Mouse (Mus musculus): ENCODE measurements around the gene Ksr2. TPM values are rescaled to one million over a fixed set of nuclear protein-coding genes. Genes with fewer than 3 reads are reported as not detected.
A peak's percentile ranks its signal among the peaks of the same experiment; 100 is the strongest.

The Ksr2 gene
- polyA plus RNA-seq, 1 experiment from 2014 or later, result 7.1 TPM

DNA sequence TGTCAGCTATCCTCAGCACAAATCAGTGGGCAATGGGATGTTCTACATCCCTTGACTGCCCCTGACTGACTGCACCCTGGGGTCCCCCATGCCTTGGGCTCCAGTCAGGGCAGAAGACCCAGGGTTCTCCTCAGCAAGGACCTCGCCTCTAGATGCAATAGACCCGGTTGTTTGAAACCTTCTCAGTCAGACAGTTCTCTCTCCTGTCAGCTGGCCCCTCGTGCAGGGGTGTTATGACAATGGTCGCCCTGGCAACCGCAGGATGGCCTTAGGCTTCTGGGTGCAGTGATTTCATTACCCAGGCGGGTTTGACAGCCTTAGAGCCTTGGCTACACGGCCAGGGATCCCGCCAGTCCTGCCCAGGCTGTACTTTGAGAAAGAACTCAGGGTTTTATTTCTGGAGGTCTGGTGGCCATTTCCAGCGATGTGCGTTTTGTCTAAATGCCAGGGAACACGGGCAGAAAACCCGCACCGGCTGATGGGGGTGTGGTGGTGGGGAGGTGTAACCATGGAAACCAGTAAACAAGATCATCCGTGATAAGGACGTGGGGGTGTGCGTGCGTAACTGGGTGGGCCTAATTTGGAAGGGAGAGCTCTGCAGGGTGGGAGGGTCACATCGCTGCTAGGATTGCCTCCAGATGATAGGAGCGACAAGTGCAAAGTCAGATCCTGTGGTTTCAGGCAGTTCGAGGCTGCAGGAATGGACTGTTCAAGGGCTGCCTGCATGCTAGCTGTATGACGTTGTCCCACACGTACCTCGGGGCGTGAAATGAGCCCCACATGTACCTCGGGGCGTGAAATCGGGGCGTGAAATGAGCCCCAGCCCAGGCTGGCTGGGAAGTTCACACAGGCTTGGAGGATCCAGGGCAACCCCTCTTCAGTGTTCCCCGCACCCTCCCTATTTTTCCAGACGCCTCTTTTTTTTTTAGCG lies 79.4 kb downstream of the Ksr2 start:
- Histone ChIP-seq H3K4me2 (peak overlapping the region; percentile 56), H3K9ac (peak overlapping the region; percentile 64), H3K4me1 (replicated peaks) (peaks cover 16% of the 10 kb centered on the region), H3K4me3 (peak overlapping the region; percentile 24), H3K9me3 (no peaks in the 10 kb centered on the region), H3K36me3 (no peaks in the 10 kb centered on the region), H3K27me3 (no peaks in the 10 kb centered on the region), H3K27ac (peak overlapping the region; percentile 77)
- 10% methylated on average over 31 of the region's 31 CpGs for WGBS
- ATAC-seq (ENCODE audit: low FRiP score), result peak; percentile 90

DNA sequence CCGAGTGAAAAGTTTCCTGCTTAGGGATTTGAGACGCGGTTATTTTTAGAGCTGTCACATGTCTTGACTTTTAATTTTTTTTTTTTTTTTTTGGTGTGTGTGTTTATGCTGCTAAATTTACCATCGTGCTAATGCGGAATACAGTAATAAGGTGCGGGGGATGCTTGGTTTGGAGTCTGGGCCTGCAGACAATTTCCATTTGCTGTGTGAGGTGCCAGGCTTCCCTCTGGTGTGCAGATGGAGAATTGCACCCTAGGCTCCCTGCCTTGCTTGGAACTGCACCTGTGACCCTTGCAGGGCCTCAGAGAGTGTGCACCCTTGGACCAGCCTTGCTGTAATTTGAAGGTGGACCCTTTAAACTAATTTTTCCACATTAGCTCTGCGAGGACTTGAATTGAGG lies 80.1 kb downstream of the Ksr2 start:
- peak overlapping the region; percentile 56 for H3K4me2 ChIP-seq
- peak overlapping the region; percentile 24; the same call in 1 of the 2 replicates for H3K4me3 ChIP-seq
- H3K4me1 ChIP-seq (replicated peaks), result peaks cover 16% of the 10 kb centered on the region
- no peaks in the 10 kb centered on the region for H3K36me3 ChIP-seq
- H3K9me3 ChIP-seq, result no peaks in the 10 kb centered on the region
- peak overlapping the region; percentile 77 for H3K27ac ChIP-seq
- ATAC-seq (ENCODE audit: low FRiP score), result 0 out of 2 replicates have a peak, but pooled peaks have one; percentile 30
- 24% methylated on average over 7 of the region's 7 CpGs for WGBS
- no peaks in the 10 kb centered on the region for H3K27me3 ChIP-seq
- H3K9ac ChIP-seq, result no peak overlapping the region; the same call in 1 of the 2 replicates

DNA sequence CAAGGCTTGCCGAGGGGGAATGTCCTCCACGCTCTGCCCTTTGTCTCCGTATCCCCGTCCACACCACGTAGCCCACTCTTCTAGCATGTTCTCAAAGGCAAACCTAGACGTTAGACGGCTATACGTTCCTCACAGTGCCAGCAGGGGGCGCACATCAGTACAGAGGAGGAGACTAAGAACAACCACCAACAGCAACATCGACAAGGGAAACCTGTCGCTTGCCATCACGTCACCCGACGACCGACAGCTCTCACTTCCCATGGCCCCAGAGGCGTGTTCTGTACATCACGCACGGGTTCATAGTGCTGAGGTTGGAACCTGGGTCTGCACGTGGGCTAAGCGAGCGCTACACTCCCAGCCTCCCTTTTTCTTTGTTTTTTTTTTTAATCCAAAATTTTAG lies 83.3 kb downstream of the Ksr2 start:
- H3K27ac ChIP-seq, result no peak overlapping the region
- H3K9me3 ChIP-seq, result no peaks in the 10 kb centered on the region
- whole genome bisulfite sequencing, result 71% methylated on average over 21 of the region's 21 CpGs
- no peak for ATAC-seq (ENCODE audit: low FRiP score)
- H3K27me3 ChIP-seq, result no peaks in the 10 kb centered on the region
- no peak overlapping the region for H3K9ac ChIP-seq
- H3K4me2 ChIP-seq, result no peak overlapping the region
- H3K4me1 ChIP-seq (replicated peaks), result peaks cover 16% of the 10 kb centered on the region
- no peak overlapping the region for H3K4me3 ChIP-seq
- peaks cover 12% of the 10 kb centered on the region for H3K36me3 ChIP-seq

DNA sequence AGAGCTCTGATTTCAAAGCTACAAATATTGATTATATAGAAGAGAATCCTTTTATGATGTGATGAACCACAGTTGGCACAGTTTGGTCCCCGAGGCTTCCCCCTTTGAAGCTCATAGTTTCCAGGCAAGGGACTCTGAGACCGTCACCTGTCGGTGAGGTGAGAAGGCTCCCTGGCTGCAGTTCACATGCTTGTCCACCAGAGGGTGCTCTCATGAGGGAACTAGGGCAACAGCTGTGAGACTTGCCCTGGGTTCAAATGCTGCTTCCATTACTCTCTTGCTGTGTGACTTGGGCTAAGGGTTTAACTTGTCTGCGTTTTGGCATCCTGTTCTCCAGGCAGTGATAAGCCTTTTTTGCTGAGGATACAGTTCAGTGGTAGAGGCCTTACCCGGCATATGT lies 88.8 kb downstream of the Ksr2 start:
- Histone ChIP-seq H3K9ac (no peak overlapping the region), H3K4me2 (no peak overlapping the region), H3K4me1 (replicated peaks) (no peaks in the 10 kb centered on the region), H3K27ac (no peak overlapping the region), H3K4me3 (no peak overlapping the region), H3K36me3 (peaks cover 13% of the 10 kb centered on the region), H3K27me3 (no peaks in the 10 kb centered on the region), H3K9me3 (no peaks in the 10 kb centered on the region)
- ATAC-seq (ENCODE audit: low FRiP score), result no peak
- WGBS, result 86% methylated on average over 5 of the region's 5 CpGs

DNA sequence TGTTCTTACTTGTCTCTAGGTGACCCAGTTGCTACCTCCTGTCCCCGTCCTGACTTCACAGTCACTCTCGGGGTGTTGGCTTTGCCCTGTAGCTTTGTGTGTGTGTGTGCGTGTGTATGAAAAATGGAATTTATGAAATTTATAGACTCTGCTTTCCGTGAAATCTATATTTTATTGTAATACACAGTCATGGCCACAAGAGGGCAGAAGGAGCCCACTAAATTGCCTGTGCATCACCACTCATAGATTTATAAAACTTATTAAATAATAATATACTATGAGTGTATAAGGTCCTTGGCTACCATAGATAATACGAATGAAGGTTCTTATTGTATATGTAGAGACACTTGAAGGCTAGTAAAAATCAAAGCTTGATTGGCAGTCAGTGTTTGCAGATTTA lies 90.6 kb downstream of the Ksr2 start:
- no peaks in the 10 kb centered on the region for H3K4me1 ChIP-seq (replicated peaks)
- peaks cover 13% of the 10 kb centered on the region for H3K36me3 ChIP-seq
- no peak overlapping the region for H3K27ac ChIP-seq
- H3K9ac ChIP-seq, result no peak overlapping the region
- H3K4me3 ChIP-seq, result no peak overlapping the region
- H3K4me2 ChIP-seq, result no peak overlapping the region
- WGBS, result 89% methylated on average over 5 of the region's 5 CpGs
- ATAC-seq (ENCODE audit: low FRiP score), result no peak
- no peaks in the 10 kb centered on the region; the same call in 1 of the 2 replicates for H3K27me3 ChIP-seq
- H3K9me3 ChIP-seq, result no peaks in the 10 kb centered on the region

DNA sequence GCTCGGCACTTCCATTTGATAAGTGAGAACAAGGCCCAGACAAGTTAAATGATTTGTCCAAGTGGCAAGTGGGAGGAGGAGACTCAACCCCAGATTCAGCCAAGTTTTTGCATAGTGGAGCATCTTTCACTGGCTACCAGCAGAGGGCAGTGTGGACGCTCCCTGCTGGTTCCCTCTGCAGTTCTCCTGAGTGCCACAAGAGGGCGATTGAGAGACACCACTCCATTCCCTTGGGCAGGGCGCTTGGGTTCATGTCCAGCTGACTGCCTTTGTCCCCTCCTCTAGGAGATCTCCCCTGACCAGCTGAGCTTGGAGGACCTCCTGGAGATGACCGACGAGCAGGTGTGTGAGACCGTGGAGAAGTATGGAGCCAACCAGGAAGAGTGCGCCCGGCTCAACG lies 91.4 kb downstream of the Ksr2 start:
- no peaks in the 10 kb centered on the region for H3K9me3 ChIP-seq
- 72% methylated on average over 10 of the region's 10 CpGs for WGBS
- peaks cover 13% of the 10 kb centered on the region for H3K36me3 ChIP-seq
- no peak for ATAC-seq (ENCODE audit: low FRiP score)
- H3K4me2 ChIP-seq, result no peak overlapping the region
- no peak overlapping the region for H3K4me3 ChIP-seq
- H3K27me3 ChIP-seq, result no peaks in the 10 kb centered on the region; the same call in 1 of the 2 replicates
- H3K4me1 ChIP-seq (replicated peaks), result no peaks in the 10 kb centered on the region
- no peak overlapping the region for H3K9ac ChIP-seq
- no peak overlapping the region for H3K27ac ChIP-seq

DNA sequence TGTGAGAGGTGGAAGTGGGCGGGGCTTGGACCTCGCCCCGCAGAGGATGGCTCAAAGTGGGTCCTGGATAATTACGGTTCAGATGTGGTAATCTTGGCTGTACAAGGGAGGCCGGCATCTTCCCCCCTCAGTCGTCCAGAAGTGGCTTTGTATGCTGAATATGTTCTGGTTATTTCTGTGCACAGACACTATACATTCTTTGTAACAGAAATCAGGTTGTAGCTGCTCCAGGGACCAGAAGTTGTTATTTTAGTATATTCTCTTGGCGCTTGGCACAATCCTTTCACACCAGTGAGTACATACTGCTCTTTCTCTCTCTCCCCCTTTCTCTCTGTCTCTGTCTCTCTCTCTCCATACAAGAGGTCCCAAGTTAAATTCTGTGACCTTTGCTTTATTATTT lies 92.0 kb downstream of the Ksr2 start:
- Histone ChIP-seq H3K36me3 (peaks cover 10% of the 10 kb centered on the region), H3K27me3 (no peaks in the 10 kb centered on the region; the same call in 1 of the 2 replicates), H3K4me2 (no peak overlapping the region), H3K27ac (no peak overlapping the region), H3K9ac (no peak overlapping the region), H3K4me1 (replicated peaks) (peaks cover under 1% of the 10 kb centered on the region; the same call in 1 of the 2 replicates), H3K4me3 (no peak overlapping the region), H3K9me3 (no peaks in the 10 kb centered on the region)
- no peak for ATAC-seq (ENCODE audit: low FRiP score)
- 81% methylated on average over 7 of the region's 7 CpGs for WGBS

DNA sequence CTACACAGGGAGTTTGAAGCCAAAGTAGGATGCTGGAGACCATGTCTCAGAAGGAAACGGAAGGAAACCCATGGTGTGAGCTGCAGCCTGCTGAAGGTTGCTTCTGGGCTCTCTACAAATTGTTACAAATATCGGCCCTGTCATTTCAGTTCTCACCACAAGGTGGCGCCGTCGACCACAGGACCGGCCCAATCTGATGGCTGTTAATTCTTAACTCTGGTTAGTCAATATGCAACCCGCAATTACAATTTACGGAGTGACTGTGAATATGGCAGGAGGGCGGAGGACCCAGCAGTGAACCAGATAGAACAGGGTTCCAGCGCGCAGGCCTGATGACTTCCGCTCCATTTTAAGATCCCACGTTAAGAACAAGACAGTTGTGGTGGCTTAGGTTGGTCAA lies 92.6 kb downstream of the Ksr2 start:
- WGBS, result 34% methylated on average over 13 of the region's 13 CpGs
- peaks cover 7% of the 10 kb centered on the region; the same call in 1 of the 2 replicates for H3K4me1 ChIP-seq (replicated peaks)
- peaks cover 6% of the 10 kb centered on the region for H3K36me3 ChIP-seq
- H3K4me3 ChIP-seq, result no peak overlapping the region
- 0 out of 2 replicates have a peak overlapping the region, but pooled peaks have one; percentile 13 for H3K27ac ChIP-seq
- H3K4me2 ChIP-seq, result no peak overlapping the region
- H3K27me3 ChIP-seq, result no peaks in the 10 kb centered on the region; the same call in 1 of the 2 replicates
- H3K9ac ChIP-seq, result no peak overlapping the region
- no peak for ATAC-seq (ENCODE audit: low FRiP score)
- H3K9me3 ChIP-seq, result no peaks in the 10 kb centered on the region

DNA sequence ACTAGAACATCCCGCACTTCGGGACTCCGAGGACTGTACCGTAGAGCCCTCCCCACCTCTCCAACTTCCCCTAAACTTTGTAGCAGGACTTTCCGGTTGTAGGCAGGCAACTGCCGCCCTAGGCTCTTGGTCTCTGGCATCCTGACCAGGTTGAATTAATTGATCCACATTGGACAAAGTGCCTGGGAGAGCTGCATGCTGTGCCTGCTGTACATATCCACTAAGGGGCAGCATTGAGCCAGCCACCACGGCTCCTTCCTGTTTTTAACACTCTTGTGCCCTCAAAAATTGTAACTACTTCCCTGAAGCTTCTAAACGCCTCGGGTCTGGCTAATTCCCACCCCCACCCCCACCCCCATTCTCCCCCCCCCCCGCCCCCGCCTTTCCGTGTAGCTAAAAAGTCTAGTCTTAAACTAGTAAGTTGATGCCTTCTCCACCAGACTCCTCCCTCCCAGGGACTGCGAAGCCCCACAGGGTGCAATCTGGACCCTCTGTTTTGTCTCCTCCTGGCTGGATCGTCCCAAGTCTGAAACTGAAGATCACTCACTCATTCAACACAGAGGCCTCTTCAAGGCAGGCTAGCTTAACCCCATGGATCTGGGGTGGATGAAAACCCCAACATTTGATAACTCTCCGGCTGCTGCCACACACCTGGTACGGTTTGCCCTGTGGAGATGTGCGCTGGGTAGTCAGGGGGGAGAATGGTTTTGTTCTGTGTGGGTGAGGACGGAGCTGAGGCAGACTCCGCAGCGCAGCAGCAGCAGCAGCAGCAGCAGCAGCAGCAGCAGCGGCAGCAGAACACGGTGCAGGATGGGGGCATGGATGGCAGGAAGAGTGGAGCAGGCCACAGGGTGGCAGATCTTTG lies 95.9 kb downstream of the Ksr2 start:
- no peak for ATAC-seq (ENCODE audit: low FRiP score)
- H3K9ac ChIP-seq, result no peak overlapping the region
- no peak overlapping the region for H3K27ac ChIP-seq
- no peak overlapping the region for H3K4me3 ChIP-seq
- H3K9me3 ChIP-seq, result no peaks in the 10 kb centered on the region
- H3K36me3 ChIP-seq, result no peaks in the 10 kb centered on the region
- peaks cover 7% of the 10 kb centered on the region; the same call in 1 of the 2 replicates for H3K4me1 ChIP-seq (replicated peaks)
- H3K4me2 ChIP-seq, result no peak overlapping the region
- 41% methylated on average over 22 of the region's 22 CpGs for WGBS
- H3K27me3 ChIP-seq, result no peaks in the 10 kb centered on the region; the same call in 1 of the 2 replicates

DNA sequence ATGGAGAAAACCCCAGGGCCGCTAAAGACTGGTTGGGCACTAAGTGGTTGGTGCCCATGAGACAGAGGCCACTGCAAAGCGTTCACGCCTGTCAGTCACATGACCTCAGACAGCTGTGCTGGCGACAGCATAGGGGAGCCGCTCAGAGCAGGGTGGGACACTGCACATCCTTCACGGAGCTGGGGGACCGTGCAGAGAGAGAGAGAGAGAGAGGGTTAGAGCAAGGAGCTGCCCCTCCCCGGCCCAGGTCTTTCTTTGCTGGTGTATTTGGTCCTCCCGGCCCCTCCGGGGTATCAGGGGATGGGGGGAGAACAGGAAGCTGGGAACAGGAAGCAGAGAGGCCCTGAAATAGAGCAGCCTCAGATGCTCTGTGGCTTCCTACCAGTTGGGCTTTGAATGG lies 97.1 kb downstream of the Ksr2 start:
- H3K36me3 ChIP-seq, result no peaks in the 10 kb centered on the region
- no peaks in the 10 kb centered on the region for H3K9me3 ChIP-seq
- H3K4me2 ChIP-seq, result no peak overlapping the region
- H3K4me1 ChIP-seq (replicated peaks), result peaks cover 7% of the 10 kb centered on the region; the same call in 1 of the 2 replicates
- no peak overlapping the region for H3K27ac ChIP-seq
- no peak overlapping the region for H3K4me3 ChIP-seq
- no peak for ATAC-seq (ENCODE audit: low FRiP score)
- WGBS, result 66% methylated on average over 10 of the region's 10 CpGs
- peaks cover 1% of the 10 kb centered on the region; the same call in 1 of the 2 replicates for H3K27me3 ChIP-seq
- no peak overlapping the region for H3K9ac ChIP-seq

DNA sequence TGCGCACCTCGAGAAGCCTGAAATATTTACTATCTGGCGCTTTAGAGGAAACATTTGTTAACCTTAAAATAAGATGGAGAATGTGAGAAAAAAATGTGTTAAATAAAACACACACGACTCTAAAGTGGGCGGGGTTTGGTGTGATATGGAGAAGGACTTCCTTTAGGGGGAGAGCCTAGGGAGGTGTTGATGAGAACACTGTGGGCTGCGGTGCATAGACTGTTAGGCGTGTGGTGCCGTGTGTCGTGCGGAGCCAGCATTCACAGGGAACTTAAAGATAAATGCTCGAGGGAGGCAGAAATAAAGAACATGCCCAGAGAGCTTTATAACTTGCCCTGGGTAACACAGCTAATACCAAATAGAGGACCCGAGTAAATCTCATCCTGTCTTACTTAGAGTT lies 101.6 kb downstream of the Ksr2 start:
- Histone ChIP-seq H3K4me3 (no peak overlapping the region), H3K9ac (no peak overlapping the region), H3K4me2 (no peak overlapping the region), H3K4me1 (replicated peaks) (peaks cover 7% of the 10 kb centered on the region), H3K27me3 (0 out of 2 replicates have a peak, but pooled peaks cover 4% of the 10 kb centered on the region), H3K9me3 (no peaks in the 10 kb centered on the region), H3K27ac (no peak overlapping the region), H3K36me3 (no peaks in the 10 kb centered on the region)
- 93% methylated on average over 12 of the region's 12 CpGs for WGBS
- no peak for ATAC-seq (ENCODE audit: low FRiP score)

DNA sequence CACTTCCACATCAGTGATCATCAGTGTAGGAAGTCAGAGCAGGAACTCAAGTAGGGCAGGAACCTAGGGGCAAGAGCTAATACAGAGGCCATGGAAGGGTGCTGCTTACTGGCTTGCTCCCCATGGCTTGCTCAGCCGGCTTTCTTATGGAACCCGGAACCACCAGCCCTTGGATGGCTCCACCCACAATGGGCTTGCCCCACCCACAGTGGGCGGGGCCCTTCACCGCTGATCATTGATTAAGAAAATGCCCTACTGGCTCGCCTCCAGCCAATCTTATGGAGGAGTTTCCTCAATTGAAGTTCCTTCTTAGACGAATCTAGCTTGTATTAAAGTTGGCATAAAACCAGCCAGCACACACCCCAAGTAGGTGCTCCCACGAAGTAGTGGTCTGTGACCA lies 102.1 kb downstream of the Ksr2 start:
- no peak for ATAC-seq (ENCODE audit: low FRiP score)
- Histone ChIP-seq H3K4me2 (no peak overlapping the region), H3K27ac (no peak overlapping the region), H3K4me1 (replicated peaks) (peaks cover 5% of the 10 kb centered on the region), H3K36me3 (no peaks in the 10 kb centered on the region), H3K27me3 (0 out of 2 replicates have a peak, but pooled peaks cover 4% of the 10 kb centered on the region), H3K9me3 (no peaks in the 10 kb centered on the region), H3K9ac (no peak overlapping the region), H3K4me3 (no peak overlapping the region)
- 69% methylated on average over 7 of the region's 7 CpGs for WGBS

Data from hindbrain, embryonic 13.5 days (tissue).